Mouse (Mus musculus) thymus, postnatal 36 days (tissue): Measurements from ENCODE around the gene Snupn.
"Not testable (repeated sequence)": the region's sequence is repeated elsewhere in the genome, so short reads cannot be mapped to it uniquely, and the experiment has no call there.

Source experiments
- DNase-seq, 2 experiments: peaks; one replicate each; pipeline ENCODE4 v3.0.0; 2022; ENCODE audit warnings: mixed read lengths in 2 of 2

Gene Snupn

DNA sequence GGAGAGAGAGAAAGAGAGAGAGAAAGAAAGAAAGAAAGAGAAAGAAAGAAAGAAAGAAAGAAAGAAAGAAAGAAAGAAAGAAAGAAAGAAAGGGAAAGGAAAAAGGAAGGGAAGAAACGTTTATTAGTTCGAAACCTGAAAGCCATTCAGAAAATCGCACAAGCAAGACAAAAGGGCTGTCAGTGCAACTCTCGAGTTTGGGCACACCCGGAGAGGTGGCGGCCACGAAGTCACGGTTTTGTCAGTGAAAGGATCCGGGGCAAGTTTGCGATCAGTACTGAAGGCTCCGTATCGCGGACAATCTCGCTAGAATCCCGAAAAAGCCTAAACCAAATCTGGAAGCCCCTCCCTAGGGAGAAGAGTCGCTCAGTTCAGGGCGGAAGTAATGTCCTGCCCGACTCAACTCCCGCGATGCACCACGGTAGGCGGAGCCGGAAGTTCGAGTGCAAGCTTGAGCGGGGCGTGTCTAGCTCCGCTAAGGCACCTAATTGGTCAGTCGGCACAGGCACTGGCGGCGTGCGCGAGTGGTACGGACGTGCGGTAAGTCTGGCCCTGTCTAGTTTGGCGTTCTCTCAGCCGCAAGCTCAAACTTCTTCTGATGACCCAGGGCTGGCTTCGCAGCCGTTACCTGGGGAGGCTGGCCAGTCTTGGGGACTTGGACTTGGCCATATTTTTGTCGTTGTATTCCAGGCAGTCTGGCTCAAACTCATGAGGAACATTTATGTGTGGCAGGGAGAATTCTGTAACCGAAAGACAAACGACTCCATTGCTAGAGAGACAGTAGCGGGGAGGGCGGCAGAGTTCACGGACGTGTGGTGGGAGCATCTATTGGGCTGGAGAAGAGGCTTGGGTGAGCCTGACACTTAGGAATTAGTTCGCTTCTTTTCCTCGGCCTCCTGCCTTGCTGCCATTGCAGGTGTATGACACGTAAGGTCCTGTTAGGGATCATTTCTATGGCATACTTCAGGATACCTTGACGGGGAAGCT lies at the start of gene Snupn:
Gene Snupn, plus strand, starts transcription at position 465 of the 987 bp plus-strand sequence.
- peak; percentile 96 to 97 for DNase-seq

GRCm38 (mm10) chr9:56901187-56901586 lies 49.5 kb upstream of the Snupn start:
- no peak for DNase-seq

DNA sequence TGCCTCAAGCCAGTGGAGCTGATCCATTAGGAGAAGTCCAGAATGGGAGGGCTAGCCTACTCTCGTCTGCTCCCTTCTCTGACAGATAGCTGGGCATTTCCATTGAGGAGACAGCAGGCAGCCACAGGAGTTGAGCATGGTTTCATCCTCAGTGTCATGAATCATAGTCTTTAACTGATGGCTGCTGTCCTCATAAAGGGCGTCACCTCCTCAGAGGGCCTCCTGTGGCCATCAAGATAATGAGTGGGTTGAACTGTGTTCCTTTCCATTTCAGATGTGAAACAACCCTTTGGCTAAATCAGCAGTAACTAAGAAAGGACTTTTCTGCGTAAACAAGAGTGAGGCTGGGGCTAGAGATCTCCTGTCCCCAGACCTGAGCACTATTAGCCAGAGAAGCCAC lies 47.0 kb upstream of the Snupn start:
- DNase-seq, result no peak

GRCm38 (mm10) chr9:56907549-56907948 lies 43.1 kb upstream of the Snupn start:
- DNase-seq, result no peak

GRCm38 (mm10) chr9:56909991-56910390 lies 40.7 kb upstream of the Snupn start:
- DNase-seq, result not testable (repeated sequence)

- DNase-seq, result no peak
These were observed 39.7 kb upstream of the Snupn start for GRCm38 (mm10) chr9:56911017-56911416.

DNA sequence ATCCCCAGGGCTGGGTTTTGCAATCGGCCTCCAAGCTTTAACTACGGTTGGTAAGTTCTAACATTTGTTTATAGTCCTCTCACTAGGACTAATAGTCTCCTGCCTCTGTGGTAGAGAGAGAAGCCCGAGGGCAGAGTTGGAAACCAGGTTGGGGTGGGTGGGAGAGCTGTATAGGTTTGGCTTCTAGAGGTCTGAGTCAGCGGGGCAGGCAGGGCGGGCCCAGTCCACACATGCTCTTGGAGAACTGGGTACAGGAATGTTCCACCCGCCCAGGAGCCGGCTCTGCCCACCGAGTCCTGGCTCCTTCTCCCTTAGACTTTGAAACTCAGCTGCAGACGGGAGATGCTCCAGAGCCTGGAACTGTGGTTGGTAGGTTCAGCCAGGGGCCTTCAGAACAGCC lies 36.7 kb upstream of the Snupn start:
- no peak for DNase-seq

- DNase-seq, result no peak
These were observed 35.6 kb upstream of the Snupn start for GRCm38 (mm10) chr9:56915116-56915515.

- no peak for DNase-seq
These were observed 34.8 kb upstream of the Snupn start for GRCm38 (mm10) chr9:56915695-56916410.

- no peak for DNase-seq
These were observed 33.5 kb upstream of the Snupn start for GRCm38 (mm10) chr9:56917131-56917530.

DNA sequence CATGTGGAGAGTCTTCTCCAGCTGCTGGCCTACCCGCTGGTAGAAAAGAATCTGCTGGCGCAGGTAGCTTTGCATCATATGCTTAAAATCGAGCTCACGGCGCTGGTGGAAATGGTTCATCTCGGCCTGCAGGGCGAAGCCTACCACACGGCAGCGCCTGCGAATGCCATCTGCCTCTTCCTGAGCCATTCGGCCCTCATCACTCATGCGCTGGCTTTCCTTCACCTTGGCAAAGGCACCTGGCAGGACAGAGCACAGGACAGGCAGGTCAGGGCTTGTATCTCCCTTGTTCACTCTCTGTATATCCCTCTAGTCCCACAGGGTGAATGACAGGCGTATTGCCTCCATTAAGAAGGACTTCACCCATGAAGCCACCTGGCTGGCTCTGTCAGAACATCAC lies 32.2 kb upstream of the Snupn start:
- no peak for DNase-seq

- DNase-seq, result no peak
These were observed 27.9 kb upstream of the Snupn start for GRCm38 (mm10) chr9:56922746-56923145.

DNA sequence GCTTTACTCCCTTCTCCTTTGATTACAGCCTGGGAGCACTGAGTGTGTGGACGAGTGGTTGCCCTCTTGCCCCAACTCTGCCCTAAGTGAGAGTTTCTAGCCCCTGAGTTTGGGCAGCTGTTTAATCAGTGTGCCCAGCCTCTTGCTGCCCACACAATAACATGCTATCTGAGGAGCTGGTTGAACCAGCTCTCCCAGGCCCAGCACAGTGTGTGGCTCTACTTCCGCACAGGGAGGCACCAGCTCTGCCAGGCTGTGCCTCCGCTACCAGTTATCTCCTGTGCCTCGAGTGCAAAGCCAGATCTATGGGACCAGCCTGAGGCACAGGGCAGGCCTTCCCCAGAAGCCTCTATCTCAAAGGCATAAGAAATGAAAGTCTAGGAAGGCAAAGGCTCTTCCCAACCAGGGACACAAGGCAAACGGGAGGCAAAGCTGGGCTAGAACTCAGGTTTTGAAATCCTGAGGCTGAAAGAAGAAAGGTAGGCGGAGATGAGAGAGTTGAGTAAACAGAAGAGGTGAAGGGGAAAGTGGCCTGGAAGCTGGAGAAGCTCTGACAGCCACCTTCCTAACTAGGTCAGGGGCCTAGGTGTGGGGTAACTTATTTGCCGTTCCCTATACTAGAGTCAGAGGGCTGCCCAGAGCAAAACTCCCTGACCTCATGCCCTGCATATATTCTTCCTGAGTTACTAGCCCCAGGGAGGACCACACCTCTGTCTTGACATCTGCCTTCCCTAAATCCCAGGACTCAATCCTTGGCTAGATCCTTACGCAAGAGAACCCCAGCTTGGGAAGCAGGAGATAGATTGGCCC lies 26.6 kb upstream of the Snupn start:
- DNase-seq, result no peak

DNA sequence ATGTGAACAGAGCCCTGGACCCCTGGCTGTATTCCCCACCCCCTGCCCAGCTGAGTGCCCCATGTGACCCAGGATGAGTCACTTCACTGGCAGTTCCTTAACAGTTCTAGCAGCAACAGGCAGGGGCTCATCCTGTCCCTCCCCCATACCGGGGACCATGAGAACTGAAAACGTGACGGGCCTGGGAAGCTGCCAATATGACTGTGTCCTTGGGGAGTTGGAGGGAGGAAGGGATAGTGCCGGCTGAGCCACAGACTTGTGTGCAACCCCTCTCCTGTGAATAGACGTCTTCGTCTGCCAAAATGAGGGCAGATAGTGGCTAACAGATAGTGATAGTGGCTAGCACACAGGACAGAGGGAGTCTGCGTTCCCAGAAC lies 26.0 kb upstream of the Snupn start:
- peak in 1 of 2 experiments; percentile 15 for DNase-seq

DNA sequence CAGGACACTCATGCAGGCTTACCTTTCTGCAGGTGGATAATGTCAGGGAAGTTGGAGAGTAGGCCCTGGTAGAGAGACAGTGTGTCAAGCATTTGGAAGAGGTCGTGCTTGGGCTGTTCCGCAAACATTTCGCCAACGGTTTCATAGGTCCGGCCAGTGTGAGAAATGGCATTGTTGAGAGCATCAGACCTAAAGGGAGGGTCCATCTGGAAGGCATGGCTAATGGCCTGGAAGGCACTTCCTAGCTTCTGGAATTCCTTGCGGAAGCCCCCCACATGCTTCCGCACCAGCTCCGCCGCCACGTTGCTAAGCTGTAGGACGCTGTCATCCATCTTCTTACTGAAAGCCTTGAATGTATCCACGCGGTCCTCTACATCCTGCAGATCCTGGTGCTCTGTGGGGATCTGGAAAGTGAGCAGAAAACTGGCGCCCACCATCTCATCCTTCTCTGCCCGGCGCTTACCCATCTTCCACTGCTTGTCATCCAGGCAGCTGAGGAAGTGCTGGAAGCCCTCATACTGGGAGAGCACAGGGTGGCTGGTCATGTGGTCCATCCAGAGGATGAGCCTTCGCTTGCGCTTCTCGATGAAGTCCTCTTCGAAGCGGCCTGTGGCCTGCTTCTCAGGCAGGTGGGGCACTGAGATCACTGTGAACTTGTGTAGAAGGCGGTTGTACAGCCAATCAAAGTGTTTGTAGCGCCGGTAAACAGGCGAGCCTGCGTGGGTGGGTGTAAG lies 25.2 kb upstream of the Snupn start:
- no peak for DNase-seq

DNA sequence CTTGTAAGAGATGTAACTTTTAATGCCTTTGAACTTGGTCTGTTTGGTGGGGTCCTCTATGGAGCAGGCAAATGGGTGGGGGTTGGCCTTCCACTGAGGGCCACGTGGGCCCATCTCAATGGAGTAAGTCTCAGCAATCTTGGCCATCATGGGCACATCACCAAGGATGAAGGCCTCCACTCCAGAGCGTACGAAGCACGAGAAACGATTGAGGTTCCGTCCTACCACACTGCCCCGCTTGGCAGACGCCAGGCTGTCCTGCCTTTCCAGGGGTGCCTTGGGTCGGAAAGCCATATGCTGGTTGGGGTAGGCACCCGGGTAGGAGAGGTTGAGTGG lies 24.7 kb upstream of the Snupn start:
- no peak for DNase-seq

DNA sequence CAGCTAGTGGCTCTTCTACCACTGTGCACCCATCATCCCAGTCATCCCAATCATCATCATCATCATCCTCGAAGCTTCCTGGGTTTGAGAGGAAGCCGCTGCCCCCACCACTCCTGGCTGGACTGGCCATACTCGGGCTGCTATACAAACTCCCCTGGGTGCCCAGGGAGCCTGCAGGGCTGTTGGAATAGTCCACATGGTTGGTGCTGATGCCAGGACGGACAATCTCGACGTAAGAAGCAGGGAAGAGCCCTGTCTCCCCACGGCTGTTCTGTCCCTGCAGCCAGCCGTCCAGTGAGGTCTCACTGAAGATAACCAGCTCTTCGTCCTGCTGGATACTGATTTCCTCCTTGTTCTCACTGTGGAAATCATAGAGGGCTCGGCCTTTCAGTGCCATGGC lies 24.3 kb upstream of the Snupn start:
- no peak for DNase-seq

GRCm38 (mm10) chr9:56927191-56928012 lies 23.3 kb upstream of the Snupn start:
- DNase-seq, result peak; percentile 36 to 41

DNA sequence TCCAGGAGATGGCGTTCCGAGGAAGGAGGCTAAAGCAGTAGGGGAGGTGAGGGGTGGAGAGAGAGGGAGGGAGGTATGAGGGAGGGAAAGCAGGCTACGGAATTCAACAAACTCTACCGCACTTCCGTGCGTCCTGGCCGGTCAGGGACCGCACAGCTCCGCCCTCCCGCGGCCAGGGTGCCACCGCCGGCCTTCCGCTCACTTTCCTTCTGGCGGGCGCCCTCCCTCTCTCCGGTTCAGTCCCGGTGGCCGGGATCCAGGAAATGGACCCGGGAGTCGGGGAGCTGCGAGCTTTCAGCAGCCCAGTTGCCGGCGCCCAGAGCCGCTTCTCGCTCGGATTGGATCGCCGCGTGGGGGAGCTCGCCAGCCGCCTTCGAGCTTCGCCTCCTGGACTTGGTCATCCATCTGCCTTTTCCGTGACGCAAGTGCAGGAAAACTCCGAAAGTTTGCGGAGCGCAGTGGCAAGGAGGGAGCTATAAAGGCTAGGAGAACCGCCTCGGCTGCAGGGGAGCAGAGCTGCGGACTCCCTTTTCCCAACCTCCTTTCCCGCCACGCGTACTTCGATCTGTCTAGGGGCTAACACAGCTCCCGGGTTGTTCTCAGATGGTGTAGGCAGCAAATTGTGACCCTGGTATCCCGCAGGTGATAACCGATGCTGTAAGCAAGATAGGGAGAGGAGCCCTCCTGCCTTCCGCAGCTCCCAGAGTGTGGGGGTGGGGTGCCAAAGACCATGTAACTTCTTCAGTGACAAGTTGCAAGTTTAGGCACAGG lies 22.5 kb upstream of the Snupn start, which contains the start of gene Snx33:
Gene Snx33, minus strand, starts transcription at position 331 of the 771 bp plus-strand sequence.
- peak; percentile 82 to 89 for DNase-seq

- DNase-seq, result no peak
These were observed 21.2 kb upstream of the Snupn start for GRCm38 (mm10) chr9:56929496-56929895.

DNA sequence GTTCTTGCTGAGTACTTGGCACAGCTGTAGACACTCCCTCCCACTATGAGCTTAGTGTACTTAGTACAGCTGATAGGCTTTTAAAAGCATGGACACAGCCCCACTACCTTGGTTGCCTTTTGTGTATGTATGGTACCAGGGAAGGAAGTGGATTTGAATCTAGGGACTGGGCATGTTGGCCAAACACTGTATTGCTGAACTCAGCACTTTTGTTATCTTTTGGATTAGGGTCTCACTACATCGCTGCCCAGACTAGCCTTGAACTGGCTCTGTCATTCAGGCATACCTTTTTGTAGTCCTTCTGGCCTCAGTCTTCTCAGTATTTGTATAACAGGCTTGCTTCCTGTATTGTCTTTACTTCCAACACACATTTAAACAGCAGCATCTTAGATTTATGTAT lies 20.1 kb upstream of the Snupn start:
- no peak for DNase-seq
